Mouse (Mus musculus) adrenal gland, postnatal 25 days (tissue): ENCODE measurements around the gene 1700020D05Rik. TPM values are rescaled to one million over a fixed set of nuclear protein-coding genes. Genes with fewer than 3 reads are reported as not detected.
A peak's percentile ranks its signal among the peaks of the same experiment; 100 is the strongest.

Experiments
- DNase-seq: peaks from one replicate; pipeline ENCODE4 v3.0.0; 2021; ENCODE audit warnings: mixed read lengths
- total RNA-seq: library from RNA; stranded (reverse); gene quantifications from 2 replicates; pipeline ENCODE4 v1.2.3, GENCODE M21; 2021

Gene 1700020D05Rik
- total RNA-seq, 1 experiment from 2014 or later = 3.7 TPM

GRCm38 (mm10) chr19:5474281-5475068 lies 29.1 kb downstream of the 1700020D05Rik start:
- DNase-seq = peak; percentile 73

GRCm38 (mm10) chr19:5473720-5474119 lies 29.9 kb downstream of the 1700020D05Rik start, which contains the start of gene Efemp2:
TSS of gene Efemp2 (plus strand) at chr19:5473954.
- peak; percentile 90 for DNase-seq

GRCm38 (mm10) chr19:5472857-5473256 lies 30.7 kb downstream of the 1700020D05Rik start:
- no peak for DNase-seq

GRCm38 (mm10) chr19:5471846-5472245 lies 31.7 kb downstream of the 1700020D05Rik start:
- DNase-seq = no peak

- DNase-seq = no peak
Measured at GRCm38 (mm10) chr19:5468374-5468773, 35.2 kb downstream of the 1700020D05Rik start, which contains the start of gene Ctsw. TSS of gene Ctsw (minus strand) at chr19:5468507.

- no peak for DNase-seq
Measured at GRCm38 (mm10) chr19:5466916-5467500, 36.6 kb downstream of the 1700020D05Rik start.

GRCm38 (mm10) chr19:5465037-5465436 lies 38.5 kb downstream of the 1700020D05Rik start:
- no peak for DNase-seq

- peak; percentile 44 for DNase-seq
Measured at GRCm38 (mm10) chr19:5463791-5464562, 39.6 kb downstream of the 1700020D05Rik start.

GRCm38 (mm10) chr19:5463212-5463611 lies 40.4 kb downstream of the 1700020D05Rik start:
- no peak for DNase-seq

GRCm38 (mm10) chr19:5461411-5461810 lies 42.2 kb downstream of the 1700020D05Rik start:
- DNase-seq = no peak

GRCm38 (mm10) chr19:5460465-5460911 lies 43.1 kb downstream of the 1700020D05Rik start, which contains the start of gene Fibp:
TSS of gene Fibp (plus strand) at chr19:5460615.
- peak; percentile 84 for DNase-seq

- no peak for DNase-seq
Measured at GRCm38 (mm10) chr19:5459896-5460295, 43.7 kb downstream of the 1700020D05Rik start.

- DNase-seq = no peak
Measured at GRCm38 (mm10) chr19:5459019-5459418, 44.6 kb downstream of the 1700020D05Rik start.

- DNase-seq = no peak
Measured at GRCm38 (mm10) chr19:5457746-5458442, 45.7 kb downstream of the 1700020D05Rik start, which contains the start of gene Ccdc85b. TSS of gene Ccdc85b (minus strand) at chr19:5457894.

- DNase-seq = peak; percentile 95
Measured at GRCm38 (mm10) chr19:5456922-5457745, 46.5 kb downstream of the 1700020D05Rik start.

GRCm38 (mm10) chr19:5456241-5456921 lies 47.2 kb downstream of the 1700020D05Rik start:
- no peak for DNase-seq

GRCm38 (mm10) chr19:5455568-5455967 lies 48.0 kb downstream of the 1700020D05Rik start:
- DNase-seq = no peak

GRCm38 (mm10) chr19:5455037-5455436 lies 48.5 kb downstream of the 1700020D05Rik start:
- no peak for DNase-seq
